Mouse (Mus musculus) embryo, embryonic 11 days (tissue): ENCODE results near the gene Fsd1.
A peak's percentile ranks its signal among the peaks of the same experiment; 100 is the strongest.

Experiments
- DNase-seq: peaks from one replicate; pipeline ENCODE4 v3.0.0-alpha.2; 2015

The Fsd1 gene

GRCm38 (mm10) chr17:56010681-56011080 lies 24.4 kb downstream of the Fsd1 start:
- peak; percentile 73 for DNase-seq

- DNase-seq: no peak
Measured at GRCm38 (mm10) chr17:56011441-56011840, 25.1 kb downstream of the Fsd1 start.

GRCm38 (mm10) chr17:56015293-56015692 lies 29.0 kb downstream of the Fsd1 start:
- DNase-seq: no peak

GRCm38 (mm10) chr17:56016382-56016781 lies 30.1 kb downstream of the Fsd1 start:
- DNase-seq: no peak

- no peak for DNase-seq
Measured at GRCm38 (mm10) chr17:56016793-56017785, 30.8 kb downstream of the Fsd1 start.

GRCm38 (mm10) chr17:56017848-56018247 lies 31.5 kb downstream of the Fsd1 start:
- no peak for DNase-seq

GRCm38 (mm10) chr17:56018347-56019131 lies 32.2 kb downstream of the Fsd1 start:
- DNase-seq: no peak

GRCm38 (mm10) chr17:56020400-56021084 lies 34.2 kb downstream of the Fsd1 start:
- DNase-seq: no peak

GRCm38 (mm10) chr17:56021161-56021910 lies 35.0 kb downstream of the Fsd1 start:
- no peak for DNase-seq

- no peak for DNase-seq
Measured at GRCm38 (mm10) chr17:56022131-56022988, 36.1 kb downstream of the Fsd1 start.

GRCm38 (mm10) chr17:56022989-56023290 lies 36.6 kb downstream of the Fsd1 start:
- DNase-seq: no peak

- DNase-seq: no peak
Measured at GRCm38 (mm10) chr17:56023386-56023785, 37.1 kb downstream of the Fsd1 start.

GRCm38 (mm10) chr17:56024476-56024875 lies 38.2 kb downstream of the Fsd1 start:
- no peak for DNase-seq

- no peak for DNase-seq
Measured at GRCm38 (mm10) chr17:56024931-56025330, 38.6 kb downstream of the Fsd1 start.

- DNase-seq: no peak
Measured at GRCm38 (mm10) chr17:56026303-56026702, 40.0 kb downstream of the Fsd1 start.

- no peak for DNase-seq
Measured at GRCm38 (mm10) chr17:56026881-56027280, 40.6 kb downstream of the Fsd1 start.

- DNase-seq: no peak
Measured at GRCm38 (mm10) chr17:56027801-56028441, 41.6 kb downstream of the Fsd1 start.

- no peak for DNase-seq
Measured at GRCm38 (mm10) chr17:56030238-56030870, 44.0 kb downstream of the Fsd1 start.

GRCm38 (mm10) chr17:56030919-56031318 lies 44.6 kb downstream of the Fsd1 start:
- no peak for DNase-seq

- no peak for DNase-seq
Measured at GRCm38 (mm10) chr17:56031431-56031830, 45.1 kb downstream of the Fsd1 start.
